Mouse (Mus musculus): ENCODE measurements around the gene Gm4969.

GRCm38 (mm10) chr7:19157160-19157800 lies 39.1 kb upstream of the Gm4969 start:
- TF ChIP-seq CTCF (conservative IDR thresholded peaks at IDR 0.05; ENCODE audit: low read length), result peak; percentile 31
- no peak for TF ChIP-seq NANOG (IDR thresholded peaks at IDR 0.05; ENCODE audit: borderline replicate concordance, low read length)
